Mouse (Mus musculus) kidney, postnatal 25 days (tissue): ENCODE data around the gene Nudt17.
"Not testable (repeated sequence)": the region's sequence is repeated elsewhere in the genome, so short reads cannot be mapped to it uniquely, and the experiment has no call there.

ENCODE experiments used
- DNase-seq, 2 experiments: peaks; one replicate each; pipeline ENCODE4 v3.0.0; 2021; ENCODE audit warnings: mixed read lengths in 2 of 2

Gene Nudt17

DNA sequence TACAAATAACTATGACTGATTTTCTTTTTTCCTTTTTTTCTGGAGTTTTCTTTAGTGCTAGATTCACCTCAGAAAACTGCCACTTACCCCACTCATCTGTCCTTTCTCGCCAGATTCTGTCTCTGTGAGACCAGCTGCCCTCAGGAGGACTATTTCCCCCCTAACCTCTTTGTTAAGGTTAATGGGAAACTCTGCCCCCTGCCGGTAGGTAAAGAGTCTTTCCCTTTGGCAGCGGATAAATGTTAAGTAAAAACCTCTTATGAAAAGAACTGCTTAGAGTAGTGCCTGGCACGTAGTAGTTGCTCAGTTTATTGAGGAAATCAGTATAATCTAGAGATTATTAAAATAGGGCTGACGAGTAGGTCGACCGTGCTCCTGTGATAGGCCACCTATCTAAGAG, 8.0 kb downstream of the Nudt17 start:
- peak in 1 of 2 experiments; percentile 56 for DNase-seq

DNA sequence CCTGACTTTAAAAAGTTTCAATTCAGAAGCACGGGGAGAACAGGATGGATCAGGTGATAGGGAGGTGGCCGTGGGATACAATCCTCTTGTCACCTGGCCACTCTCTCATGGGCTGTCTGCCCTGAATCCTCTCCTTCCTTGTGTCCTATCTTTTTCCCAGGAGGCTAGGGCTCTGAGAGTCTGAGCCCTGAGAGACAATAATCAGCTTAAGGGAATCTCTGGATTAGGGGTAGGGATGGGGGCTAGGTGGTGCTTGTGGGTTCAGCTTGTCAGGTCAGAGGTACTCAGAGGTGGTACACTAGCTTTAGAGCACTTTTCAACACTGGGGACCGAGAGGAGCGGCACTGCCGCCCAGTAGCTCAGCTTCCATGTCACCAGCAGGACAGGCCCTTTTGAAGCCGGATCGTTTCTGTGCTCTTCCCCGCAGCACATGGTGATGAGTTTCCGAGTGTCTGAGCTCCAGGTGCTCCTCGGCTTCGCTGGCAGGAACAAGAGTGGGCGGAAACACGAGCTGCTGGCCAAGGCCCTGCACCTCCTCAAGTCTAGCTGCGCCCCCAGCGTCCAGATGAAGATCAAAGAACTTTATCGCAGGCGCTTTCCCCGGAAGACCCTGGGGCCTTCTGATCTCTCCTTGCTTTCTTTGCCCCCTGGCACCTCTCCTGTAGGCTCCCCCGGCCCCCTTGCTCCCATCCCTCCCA, 9.2 kb downstream of the Nudt17 start:
- no peak for DNase-seq

DNA sequence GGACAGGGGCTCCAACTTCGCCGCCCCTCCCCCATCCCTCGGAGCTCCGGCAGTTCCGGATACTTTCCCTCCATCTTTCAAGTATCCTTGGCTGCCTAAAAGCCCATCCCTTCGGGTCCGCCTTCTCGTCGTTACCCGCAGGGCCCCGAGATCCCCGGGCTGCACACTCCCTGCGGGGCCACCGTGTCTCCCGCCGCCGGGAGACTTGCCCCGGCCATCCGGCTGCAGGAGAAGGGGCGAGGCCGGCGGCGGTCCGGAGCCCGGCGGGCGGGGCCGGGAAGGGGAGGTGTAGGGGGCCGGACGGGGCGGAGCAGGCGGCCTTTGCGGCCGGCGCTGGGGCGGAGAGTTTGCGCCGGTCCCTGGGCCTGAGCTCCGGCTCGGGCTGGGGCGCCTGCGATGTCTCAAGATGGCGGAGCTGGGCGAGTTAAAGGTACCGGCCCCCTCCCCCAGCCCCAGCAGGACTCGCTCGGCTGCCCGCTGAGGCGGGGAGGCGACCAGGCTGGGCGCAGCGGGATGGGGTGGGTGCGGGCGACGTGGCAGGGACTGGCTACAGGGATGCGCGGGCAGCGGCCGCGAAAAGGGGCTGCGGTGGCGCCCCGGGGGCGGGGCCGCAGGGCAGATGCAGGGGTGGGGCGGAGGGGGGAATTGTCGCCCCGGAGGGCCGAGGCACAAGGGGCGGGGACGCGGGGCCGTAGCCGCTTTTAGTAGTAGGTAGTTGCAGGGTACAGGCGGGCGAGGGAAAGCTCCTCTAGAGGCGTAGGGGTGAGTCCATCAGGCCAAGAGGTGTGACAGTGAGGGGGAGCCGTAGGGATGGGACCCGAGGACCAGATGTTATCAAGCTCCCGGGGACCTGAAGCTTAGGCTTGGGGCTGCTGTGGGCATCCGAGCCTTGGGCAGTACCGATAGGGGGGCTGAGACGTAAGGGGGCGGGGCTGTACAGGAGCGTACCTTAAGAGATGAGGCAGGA, 11.3 kb downstream of the Nudt17 start:
- DNase-seq, result peak; percentile 89 to 96

DNA sequence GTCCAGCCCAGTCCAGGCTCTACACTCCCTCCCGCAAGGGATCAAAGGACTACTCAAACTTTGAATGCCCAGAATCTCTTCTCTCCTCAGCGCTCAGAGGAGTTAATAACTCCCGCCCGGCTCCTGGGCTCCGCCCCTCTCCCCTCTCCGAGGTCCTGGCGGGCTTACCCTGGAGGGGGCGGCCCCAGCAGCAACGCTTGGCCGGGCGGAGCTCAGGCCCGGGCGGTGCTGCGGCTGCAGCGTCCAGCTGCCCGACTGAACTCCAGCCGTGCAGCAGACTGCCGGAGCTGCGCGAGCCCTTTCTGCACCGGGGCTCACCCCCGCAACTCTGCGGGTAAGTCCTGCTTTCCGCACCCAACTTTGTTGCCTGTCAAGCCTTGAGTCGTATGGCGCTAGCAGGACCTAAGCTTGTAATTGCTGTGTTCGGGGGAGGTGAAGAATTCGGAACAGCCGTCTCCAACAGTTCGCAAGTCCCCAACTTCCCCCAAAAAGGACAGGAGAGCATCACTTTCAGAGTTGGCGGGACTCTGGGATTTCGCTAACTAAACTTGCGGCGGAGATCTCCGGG, 12.1 kb downstream of the Nudt17 start, which contains the start of gene Pias3:
TSS of gene Pias3 (plus strand) at position 187 of the 568 bp plus-strand sequence.
- peak; percentile 89 to 95 for DNase-seq

DNA sequence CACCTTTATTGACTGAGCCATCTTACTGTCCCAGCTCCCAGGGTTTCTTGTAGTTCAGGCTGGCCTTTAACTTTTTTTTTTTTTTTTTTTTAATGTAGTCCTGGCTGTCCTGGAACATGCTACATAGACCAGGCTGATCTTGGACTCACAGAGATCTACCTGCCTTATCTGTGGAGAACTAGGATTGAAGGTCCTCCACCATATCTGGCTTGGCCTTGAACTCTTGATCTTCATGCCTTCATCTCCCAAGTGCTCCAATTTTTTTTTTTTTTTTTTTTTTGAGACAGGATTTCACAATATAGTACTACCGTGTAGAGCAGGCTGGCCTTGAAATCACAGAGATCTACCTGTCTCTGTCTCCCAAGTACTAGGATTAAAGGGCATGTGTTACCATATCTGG, 14.8 kb downstream of the Nudt17 start:
- DNase-seq, result no peak

DNA sequence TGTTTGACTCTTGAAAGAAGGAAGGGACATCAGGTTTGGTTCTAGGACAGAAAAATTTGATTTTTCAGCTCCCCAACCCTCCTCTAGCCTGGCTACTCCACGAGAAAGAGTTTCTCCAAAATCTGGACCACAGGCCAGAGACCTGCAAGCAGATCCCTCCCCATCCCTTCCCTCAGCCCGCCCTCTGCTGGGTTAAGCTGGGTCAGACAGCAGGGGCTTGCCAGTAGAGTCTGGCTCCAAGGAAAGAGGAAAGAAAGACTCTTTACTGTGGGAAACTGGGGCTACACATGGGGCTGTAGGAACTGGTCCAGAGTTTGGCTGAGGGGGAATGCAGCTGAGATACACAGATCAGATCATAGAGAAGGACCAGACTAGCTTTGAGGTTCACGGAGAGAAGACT, 15.9 kb downstream of the Nudt17 start:
- no peak for DNase-seq

DNA sequence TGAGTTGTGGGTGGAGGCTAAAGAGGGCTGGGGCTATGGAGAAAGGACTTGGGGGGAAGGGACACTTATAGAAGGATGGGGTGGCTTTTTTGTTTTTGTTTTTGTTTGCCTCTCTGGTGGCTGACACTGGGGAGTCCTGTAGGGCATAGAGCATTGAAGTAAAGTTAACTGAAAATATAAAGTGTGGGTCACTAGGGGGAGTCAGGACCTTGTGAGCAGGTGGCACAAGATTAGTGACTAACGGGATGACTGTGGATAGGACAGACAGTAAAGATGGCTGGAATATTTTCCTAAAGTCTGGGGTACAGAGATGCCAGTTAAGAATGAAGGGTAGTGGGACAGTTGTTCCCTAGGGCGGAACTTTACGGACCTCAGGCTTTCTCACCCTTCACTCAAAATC, 18.1 kb downstream of the Nudt17 start:
- DNase-seq, result no peak

DNA sequence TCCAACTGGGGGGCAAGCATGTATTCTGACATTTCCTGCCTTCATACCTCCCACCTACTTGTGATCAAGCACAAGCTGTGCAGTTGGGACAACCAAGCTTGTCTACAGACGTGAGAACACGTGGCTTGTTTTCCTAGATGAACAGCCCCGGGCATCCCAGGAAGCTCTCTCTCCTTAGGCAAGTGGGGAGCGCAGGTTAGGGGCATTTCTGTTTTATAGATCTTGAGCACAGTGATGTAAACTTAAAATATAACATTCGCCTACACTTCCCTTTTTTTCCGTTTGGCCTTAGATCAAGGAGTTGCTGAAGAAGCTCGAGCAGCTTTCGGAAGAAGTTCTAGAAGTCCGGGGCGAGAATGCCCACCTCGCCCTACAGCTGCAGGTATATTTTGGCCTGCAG, 19.5 kb downstream of the Nudt17 start:
- no peak for DNase-seq

DNA sequence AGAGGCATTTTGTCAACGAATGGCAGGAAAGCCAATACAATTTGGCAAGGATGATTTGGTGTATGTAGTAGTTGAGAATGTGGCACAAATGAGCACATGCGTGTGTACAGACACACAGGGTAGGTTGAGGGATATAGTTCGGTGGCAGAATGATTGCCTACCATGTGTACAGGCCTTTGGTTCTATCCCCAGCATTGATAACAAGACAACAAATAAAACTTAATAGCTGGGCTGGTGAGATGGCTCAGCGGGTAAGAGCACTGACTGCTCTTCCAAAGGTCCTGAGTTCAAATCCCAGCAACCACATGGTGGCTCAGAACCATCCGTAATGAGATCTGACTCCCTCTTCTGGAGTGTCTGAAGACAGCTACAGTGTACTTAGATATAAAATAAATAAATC, 22.3 kb downstream of the Nudt17 start:
- DNase-seq, result not testable (repeated sequence)

DNA sequence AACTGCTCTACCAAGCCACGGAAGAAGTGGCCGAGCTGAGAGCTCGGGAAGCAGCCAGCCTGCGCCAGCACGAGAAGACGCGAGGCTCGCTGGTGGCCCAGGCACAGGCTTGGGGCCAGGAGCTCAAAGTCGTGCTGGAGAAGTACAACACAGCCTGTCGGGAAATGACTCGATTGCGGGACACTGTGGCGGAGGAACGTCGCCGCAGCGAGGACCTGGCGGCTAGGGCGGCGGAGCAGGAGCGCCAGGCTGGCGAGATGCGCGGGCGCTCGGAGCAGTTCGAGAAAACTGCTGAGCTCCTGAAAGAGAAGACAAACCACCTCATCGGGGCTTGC, 23.6 kb downstream of the Nudt17 start:
- no peak for DNase-seq

DNA sequence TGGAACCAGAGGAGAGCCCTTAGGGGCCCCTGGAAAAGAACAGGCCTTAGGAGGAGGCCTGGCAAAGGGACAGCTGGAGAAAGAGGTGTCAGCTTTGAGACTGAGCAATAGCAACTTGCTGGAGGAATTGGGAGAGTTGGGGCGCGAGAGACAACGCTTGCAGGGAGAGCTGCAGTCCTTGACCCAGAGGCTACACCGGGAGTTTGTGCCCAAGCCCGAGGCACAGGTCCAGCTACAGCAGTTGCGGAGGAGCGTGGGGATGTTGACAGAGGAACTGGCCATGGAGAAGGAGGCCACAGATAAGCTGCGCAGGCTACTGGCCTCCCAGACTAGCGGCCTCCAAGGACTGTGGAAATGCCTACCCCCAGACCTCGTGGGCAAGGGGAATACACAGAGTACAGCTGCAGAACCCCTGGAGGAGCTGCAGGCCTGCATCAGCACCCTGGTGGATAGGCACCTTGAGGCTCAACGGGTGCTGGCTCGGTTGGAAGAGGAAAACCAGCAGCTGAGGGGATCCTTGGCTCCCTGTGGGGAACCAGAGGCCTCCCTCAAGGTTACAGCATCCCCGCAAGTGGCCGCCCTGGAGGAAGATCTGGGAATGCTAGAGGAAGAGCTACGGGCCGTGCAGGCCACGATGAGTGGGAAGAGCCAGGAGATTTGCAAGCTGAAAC, 24.1 kb downstream of the Nudt17 start:
- no peak for DNase-seq

DNA sequence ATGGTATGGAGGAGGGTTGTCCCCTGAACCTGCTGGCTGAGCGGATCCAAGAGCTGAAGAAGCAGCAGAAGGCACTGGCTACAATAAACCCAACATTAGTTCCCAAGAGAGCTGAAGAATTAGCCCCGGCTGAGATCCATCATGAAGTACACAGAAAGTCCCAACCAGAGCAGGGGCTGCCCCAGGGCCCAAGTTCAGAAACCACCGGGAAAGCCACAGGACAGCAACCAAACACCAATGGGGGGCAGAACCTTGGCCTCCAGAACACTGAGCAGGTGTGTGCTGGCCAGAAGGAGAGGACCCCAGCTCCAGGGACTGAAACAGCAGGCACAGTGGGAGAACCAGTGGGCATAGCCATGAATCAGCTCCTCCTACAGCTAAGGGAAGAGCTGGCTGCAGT, 24.9 kb downstream of the Nudt17 start:
- DNase-seq, result no peak

DNA sequence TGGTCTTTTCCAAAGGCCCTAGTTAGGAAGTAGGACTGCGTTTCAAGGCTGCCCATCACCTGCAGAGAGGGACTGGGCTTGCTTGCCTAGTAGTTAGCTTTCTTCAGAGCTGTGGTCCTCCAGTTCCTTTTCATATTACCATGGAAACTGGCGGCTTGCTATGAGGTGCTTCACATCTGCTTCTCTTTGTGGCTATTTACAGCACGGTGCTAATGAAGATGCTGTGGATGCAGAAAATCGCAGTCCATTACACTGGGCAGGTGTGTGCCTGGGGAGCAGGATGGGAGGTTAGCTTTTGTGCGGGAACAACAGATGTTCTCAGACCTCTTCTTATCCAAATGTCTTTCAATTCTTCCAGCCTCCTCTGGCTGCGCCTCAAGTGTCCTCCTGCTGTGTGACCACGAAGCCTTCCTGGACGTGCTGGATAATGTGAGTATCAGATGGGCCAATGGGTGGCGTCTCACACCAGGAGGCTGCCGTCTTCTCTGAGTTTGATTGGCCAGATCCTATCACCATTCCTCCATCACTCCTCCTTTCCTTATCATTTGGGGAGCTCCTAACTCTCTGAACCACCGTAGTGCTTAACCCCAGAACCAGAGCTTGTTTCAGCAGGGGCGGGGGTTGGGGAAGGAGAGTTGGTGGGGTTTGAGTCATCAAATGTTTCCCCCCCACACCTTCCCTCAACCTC, 27.9 kb downstream of the Nudt17 start:
- DNase-seq, result no peak

DNA sequence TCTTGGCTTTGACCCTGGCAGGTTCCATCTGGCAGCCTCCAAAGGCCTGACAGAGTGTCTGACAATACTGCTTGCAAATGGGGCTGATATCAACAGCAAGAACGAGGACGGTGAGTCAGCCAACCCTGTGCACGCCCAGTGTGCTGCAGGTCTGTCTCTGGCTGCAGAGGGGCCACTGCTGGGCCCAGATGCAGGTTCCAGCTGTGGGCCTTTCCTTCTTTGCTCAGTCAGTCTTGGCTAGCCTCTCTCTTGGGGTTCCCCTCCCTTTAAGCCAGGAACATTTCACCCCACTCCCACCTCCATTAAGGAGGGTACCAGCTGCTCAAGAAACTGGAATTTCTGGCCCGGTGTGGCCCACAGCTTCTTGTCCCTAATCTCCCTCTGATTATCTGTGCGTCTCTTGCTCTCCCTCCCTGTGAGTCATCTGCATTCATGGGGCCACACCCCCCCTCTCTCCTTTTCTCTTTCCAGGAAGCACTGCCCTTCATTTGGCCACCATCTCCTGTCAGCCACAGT, 29.1 kb downstream of the Nudt17 start:
- no peak for DNase-seq

DNA sequence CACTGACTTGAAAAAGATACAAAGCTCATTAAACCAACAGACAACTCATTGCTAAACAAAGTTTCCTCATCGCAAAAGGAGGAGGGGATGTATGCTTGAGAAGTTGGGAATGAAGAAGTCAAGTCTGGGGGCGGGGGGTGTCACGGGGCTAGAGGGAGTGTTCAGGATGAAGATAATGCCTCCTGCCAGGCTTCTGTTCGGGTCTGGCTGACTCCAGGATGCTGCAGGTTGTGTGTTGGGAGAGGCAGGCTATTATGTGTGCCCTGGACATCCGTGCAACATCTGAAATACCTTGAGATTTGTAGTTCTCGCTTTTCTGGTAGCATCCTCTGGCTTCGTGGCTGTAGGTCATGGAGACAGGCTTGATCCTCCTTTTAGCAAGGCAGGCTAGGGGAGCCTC, 29.9 kb downstream of the Nudt17 start:
- DNase-seq, result no peak

DNA sequence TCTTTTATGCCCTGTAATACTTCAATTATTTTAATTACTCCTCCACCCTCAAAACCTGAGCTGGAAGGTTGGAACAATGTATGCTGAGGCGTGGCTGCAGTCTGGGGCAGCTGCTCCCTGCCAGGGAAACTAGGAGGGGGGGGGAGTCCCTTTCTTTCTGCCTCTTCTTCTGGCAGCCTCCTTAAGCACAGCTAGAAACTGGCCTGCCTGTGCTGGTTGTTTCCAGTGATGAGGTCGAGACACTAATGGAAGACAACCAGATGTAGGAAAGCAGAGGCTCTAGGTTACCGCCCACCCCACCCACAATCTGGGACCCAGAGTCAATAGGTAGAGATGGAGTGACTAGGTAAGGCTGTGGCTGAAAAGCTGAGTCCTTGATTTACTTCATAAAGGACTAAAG, 32.7 kb downstream of the Nudt17 start:
- DNase-seq, result no peak

DNA sequence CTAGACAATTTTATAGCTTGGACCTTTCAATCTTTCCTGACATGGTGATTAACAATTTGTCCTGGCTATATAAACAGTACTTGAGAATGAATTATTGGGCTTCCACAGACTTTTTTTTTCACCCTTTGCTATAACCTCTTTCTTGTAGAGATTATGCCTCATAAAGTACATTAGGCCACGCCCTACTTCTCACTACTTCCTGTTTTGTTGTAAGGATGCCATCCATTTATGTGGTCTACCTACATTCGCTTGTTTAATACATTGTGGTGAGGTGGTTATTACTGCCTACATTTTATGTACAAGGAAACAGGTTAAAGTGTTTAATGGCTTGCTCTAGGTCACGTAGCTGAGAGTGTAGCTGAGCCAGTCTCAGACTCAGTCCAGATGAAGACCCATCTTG, 33.2 kb downstream of the Nudt17 start:
- DNase-seq, result no peak

DNA sequence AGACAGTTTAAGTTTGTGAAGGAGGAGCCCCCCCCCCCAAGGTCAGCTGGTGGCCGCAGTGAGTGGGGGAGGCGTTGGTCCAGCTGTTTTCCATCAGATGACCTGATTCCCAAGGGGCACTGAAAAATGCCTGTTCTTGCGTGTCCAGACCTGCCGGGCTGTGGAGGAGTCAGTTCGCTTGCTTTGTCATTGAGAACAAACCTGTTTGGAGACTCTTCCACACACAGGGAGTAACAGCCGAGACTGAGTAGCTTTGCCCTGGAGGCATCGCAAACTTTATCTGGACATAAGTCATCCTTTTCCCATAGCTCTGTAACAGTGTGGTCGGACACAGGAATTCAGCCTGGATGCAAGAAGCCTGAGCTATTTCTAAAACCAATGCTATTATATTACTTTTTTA, 33.9 kb downstream of the Nudt17 start:
- no peak for DNase-seq

DNA sequence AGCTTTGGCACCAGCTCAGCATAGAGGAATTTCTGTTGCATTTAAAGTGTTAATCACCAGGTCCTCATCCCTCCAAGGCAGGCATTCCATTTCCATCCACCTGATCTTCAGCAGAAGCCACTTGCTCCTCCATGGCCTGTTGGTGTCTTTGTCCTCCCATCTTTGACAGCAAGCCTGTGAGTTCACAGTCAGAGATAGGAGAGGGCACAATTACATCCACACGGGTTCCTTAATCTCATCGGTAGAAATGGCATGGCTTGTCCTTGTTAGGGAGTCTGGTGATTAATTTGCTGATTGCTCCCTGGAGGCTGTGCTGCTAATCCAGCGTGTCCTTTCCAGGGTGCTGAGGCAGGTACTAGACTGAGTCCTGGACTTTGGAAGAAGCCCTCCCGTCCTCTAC, 34.8 kb downstream of the Nudt17 start:
- DNase-seq, result no peak

DNA sequence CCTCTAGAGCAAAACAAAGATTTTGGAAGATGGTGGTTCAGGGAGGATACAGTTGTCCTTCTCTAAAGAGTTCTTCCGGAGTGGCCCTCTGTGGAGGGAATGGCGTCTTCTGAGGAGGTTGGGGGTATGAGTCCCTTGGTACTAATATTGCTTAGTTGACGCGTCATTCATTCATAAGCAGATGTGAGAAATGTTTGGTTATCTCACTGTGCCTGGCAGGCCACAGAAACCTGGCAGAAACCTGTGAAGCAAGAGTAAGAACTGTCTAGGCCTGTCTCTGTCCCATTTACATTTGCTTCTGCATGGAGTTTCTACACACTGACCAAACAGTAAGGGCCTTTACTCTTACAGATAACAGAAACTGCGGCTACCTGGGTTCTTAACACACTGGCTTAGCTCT, 36.8 kb downstream of the Nudt17 start:
- no peak for DNase-seq

DNA sequence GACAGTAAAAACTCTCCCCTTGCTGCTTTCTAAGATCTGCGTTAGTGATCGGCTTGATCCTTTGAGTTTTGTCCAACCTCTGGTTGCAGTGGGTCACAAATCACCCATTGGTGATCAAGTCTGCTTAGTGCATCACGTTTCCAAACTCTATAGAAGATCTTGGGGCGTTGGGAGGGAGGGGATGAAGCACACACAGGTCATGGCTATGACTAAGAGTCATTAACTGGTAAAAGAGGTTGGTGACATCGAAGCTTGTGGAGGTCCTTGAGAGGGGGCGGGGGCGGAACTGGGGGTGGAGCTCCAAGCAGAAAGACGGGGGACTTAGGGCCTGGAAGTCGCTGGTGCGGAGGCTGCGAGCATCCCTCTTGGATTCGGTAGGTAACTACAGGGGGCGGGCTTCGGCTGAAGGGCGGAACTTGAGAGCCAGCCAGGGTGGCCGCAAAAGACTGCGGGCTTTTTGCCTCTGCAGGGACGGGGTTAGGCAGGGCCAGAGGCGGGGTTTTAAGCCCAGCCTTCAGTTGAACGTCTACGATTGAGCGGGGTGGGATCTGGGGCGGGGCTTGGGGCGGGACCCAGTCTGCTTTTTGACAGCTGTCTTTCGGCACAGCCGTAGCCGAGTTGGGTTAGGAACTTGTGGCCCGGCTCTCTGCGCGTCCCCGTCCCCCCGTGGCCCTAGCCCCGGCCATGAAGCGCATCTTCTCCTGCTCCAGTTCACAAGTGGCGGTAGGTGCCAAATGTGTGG, 38.5 kb downstream of the Nudt17 start, which contains the start of gene Ankrd35:
TSS of gene Ankrd35 (plus strand) at position 405 of the 742 bp plus-strand sequence.
- peak; percentile 83 to 93 for DNase-seq
